Mouse (Mus musculus) limb, embryonic 15.5 days (tissue): ENCODE measurements around the gene Olfr744. TPM values are rescaled to one million over a fixed set of nuclear protein-coding genes. Genes with fewer than 3 reads are reported as not detected.
"Not testable (repeated sequence)": the region's sequence is repeated elsewhere in the genome, so short reads cannot be mapped to it uniquely, and the experiment has no call there.

Experiments used
- ATAC-seq: fragments of 200-750 bp; cut with Nextera tagmentation; 2 replicates; pipeline ENCODE4 v1.8.0; 2017; ENCODE audit warnings: low read depth, moderate TSS enrichment; ENCODE audit not compliant: insufficient number of reproducible peaks, low FRiP score, low TSS enrichment
- H3K27ac ChIP-seq: fragments of 300-500 bp; sonication (generic); 2 replicates; pipeline ENCODE4 v1.5.1; 2015; ENCODE audit warnings: moderate library complexity, mild to moderate bottlenecking, inconsistent platforms
- H3K27me3 ChIP-seq: fragments of 300-500 bp; sonication (generic); 2 replicates; pipeline ENCODE4 v1.6.1; 2015; ENCODE audit warnings: inconsistent platforms
- H3K36me3 ChIP-seq: fragments of 300-500 bp; sonication (generic); 2 replicates; pipeline ENCODE4 v1.6.1; 2015; ENCODE audit warnings: inconsistent platforms
- H3K4me1 ChIP-seq: fragments of 300-500 bp; sonication (generic); 2 replicates; pipeline ENCODE4 v1.6.1; 2015; ENCODE audit warnings: inconsistent platforms
- H3K4me2 ChIP-seq: fragments of 300-500 bp; sonication (generic); 2 replicates; pipeline ENCODE4 v1.6.1; 2015; ENCODE audit warnings: mild to moderate bottlenecking, inconsistent platforms
- H3K4me3 ChIP-seq: fragments of 300-500 bp; sonication (generic); 2 replicates; pipeline ENCODE4 v1.5.1; 2015; ENCODE audit warnings: mild to moderate bottlenecking, inconsistent platforms
- H3K9ac ChIP-seq: fragments of 300-500 bp; sonication (generic); 2 replicates; pipeline ENCODE4 v1.6.1; 2015; ENCODE audit warnings: inconsistent platforms
- H3K9me3 ChIP-seq: fragments of 300-500 bp; sonication (generic); 2 replicates; pipeline ENCODE4 v1.6.1; 2016; ENCODE audit warnings: inconsistent platforms
- WGBS: fragments of 180-500 bp; shearing (Covaris S2); methylation state at CpG from one replicate; pipeline ENCODE4 v1.1.7; 2015; 5-methylcytosine and 5-hydroxymethylcytosine counted together
- polyA plus RNA-seq: library from polyadenylated mRNA; unstranded; fragments of >200 nt; fragmentation: Nextera tagmentation; extraction: Ambion mirVana; gene quantifications from 2 replicates; pipeline ENCODE4 v1.2.1, GENCODE M21; 2015

Gene Olfr744
- polyA plus RNA-seq, result not detected in 2 replicates

GRCm38 (mm10) chr14:50614579-50614978, at the start of gene Olfr744:
Gene Olfr744 (plus strand): TSS chr14:50614879.
- H3K9ac ChIP-seq, result no peak within 1 kb of the TSS
- no peak for ATAC-seq
- WGBS, result 92% methylated on average over 2 of the region's 2 CpGs
- no peak within 1 kb of the TSS for H3K27ac ChIP-seq
- no peaks in the 10 kb centered on the region for H3K9me3 ChIP-seq
- no peaks in the 10 kb centered on the region for H3K27me3 ChIP-seq
- H3K4me2 ChIP-seq, result no peak within 1 kb of the TSS
- H3K36me3 ChIP-seq, result no peaks in the 10 kb centered on the region
- no peak within 1 kb of the TSS for H3K4me3 ChIP-seq
- H3K4me1 ChIP-seq, result no peaks in the 10 kb centered on the region

GRCm38 (mm10) chr14:50573056-50573455, 41.6 kb upstream of the Olfr744 start:
- H3K27ac ChIP-seq, H3K9me3 ChIP-seq, H3K36me3 ChIP-seq, H3K4me1 ChIP-seq, ATAC-seq, H3K4me2 ChIP-seq, H3K27me3 ChIP-seq, H3K9ac ChIP-seq, H3K4me3 ChIP-seq: not testable (repeated sequence)
- WGBS, result 72% methylated on average over 1 of the region's 1 CpGs

DNA sequence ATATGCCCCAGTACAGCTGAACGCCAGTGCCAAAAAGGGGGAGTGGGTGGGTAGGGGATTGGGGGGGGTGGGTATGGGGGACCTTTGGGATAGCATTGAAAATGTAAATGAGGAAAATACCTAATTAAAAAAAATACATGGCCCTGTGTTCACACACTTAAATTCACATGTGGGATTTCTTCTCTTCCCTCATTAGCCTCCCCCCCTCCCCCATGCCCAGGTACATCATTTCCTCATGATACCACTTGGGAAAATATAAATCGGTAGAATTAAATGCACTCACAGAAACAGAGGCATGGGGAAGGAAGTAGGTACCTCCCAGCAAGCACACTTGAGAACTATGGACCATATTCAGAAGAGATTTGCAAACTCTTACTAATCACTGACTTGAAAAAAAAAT, 24.4 kb downstream of the Olfr744 start, which contains the start of gene Olfr745:
Gene Olfr745, plus strand, starts transcription at position 301 of the 400 bp plus-strand sequence.
- Histone ChIP-seq H3K9ac (no peak within 1 kb of the TSS), H3K27ac (no peak within 1 kb of the TSS), H3K36me3 (no peaks in the 10 kb centered on the region), H3K4me1 (no peaks in the 10 kb centered on the region), H3K4me3 (no peak within 1 kb of the TSS), H3K9me3 (no peaks in the 10 kb centered on the region), H3K4me2 (no peak within 1 kb of the TSS), H3K27me3 (no peaks in the 10 kb centered on the region)
- no peak for ATAC-seq
- 89% methylated on average over 2 of the region's 2 CpGs for WGBS

GRCm38 (mm10) chr14:50646783-50647182, 32.1 kb downstream of the Olfr744 start, which contains the start of gene Olfr746:
Gene Olfr746 (plus strand): TSS chr14:50647083.
- H3K27me3 ChIP-seq, result no peaks in the 10 kb centered on the region
- no peak within 1 kb of the TSS for H3K4me2 ChIP-seq
- H3K9me3 ChIP-seq, result no peaks in the 10 kb centered on the region
- no peaks in the 10 kb centered on the region for H3K4me1 ChIP-seq
- no peak within 1 kb of the TSS for H3K4me3 ChIP-seq
- no peak within 1 kb of the TSS for H3K27ac ChIP-seq
- ATAC-seq, result no peak
- H3K9ac ChIP-seq, result no peak within 1 kb of the TSS
- no peaks in the 10 kb centered on the region for H3K36me3 ChIP-seq

Other genes starting within 250 kb of the Olfr744 start
- not detected in 2 replicates for gene Olfr736, start 233.7 kb upstream of the Olfr744 start, polyA plus RNA-seq
- gene Olfr738, start 207.3 kb upstream of the Olfr744 start, polyA plus RNA-seq, result not detected in 2 replicates
- gene Olfr739, start 196.3 kb upstream of the Olfr744 start, polyA plus RNA-seq, result not detected in 2 replicates
- gene Olfr740, start 169.3 kb upstream of the Olfr744 start, polyA plus RNA-seq, result not detected in 2 replicates
- gene Olfr741, start 142.1 kb upstream of the Olfr744 start, polyA plus RNA-seq, result not detected in 2 replicates
- not detected in 2 replicates for gene Olfr742, start 111.3 kb upstream of the Olfr744 start, polyA plus RNA-seq
- not detected in 2 replicates for gene Olfr743, start 93.0 kb upstream of the Olfr744 start, polyA plus RNA-seq
- not detected in 2 replicates for gene Olfr745, start 24.5 kb downstream of the Olfr744 start, polyA plus RNA-seq
- not detected in 2 replicates for gene Olfr746, start 32.2 kb downstream of the Olfr744 start, polyA plus RNA-seq
- gene Olfr747, start 78.3 kb downstream of the Olfr744 start, polyA plus RNA-seq, result not detected in 2 replicates
- gene Olfr748, start 92.5 kb downstream of the Olfr744 start, polyA plus RNA-seq, result not detected in 2 replicates
- not detected in 2 replicates for gene Olfr749, start 130.2 kb downstream of the Olfr744 start, polyA plus RNA-seq
- gene Ttc5, start 170.6 kb downstream of the Olfr744 start, polyA plus RNA-seq, result 59.8 and 63.1 TPM in 2 replicates
- gene Ccnb1ip1, start 192.9 kb downstream of the Olfr744 start, polyA plus RNA-seq, result not detected in 2 replicates
- 52.0 and 52.3 TPM in 2 replicates for gene Parp2, start 193.0 kb downstream of the Olfr744 start, polyA plus RNA-seq